Mouse (Mus musculus): Measurements from ENCODE around the gene Sirt6. TPM values are rescaled to one million over a fixed set of nuclear protein-coding genes. Genes with fewer than 3 reads are reported as not detected.

The Sirt6 gene
- polyA plus RNA-seq, 1 experiment from 2014 or later, result 57.6 TPM

- Histone ChIP-seq H3K27ac (replicated peaks) (no peak overlapping the region), H3K36me3 (peaks cover 11% of the 10 kb centered on the region), H3K9ac (no peak overlapping the region), H3K27me3 (peaks cover 88% of the 10 kb centered on the region), H3K4me3 (no peak overlapping the region), H3K4me1 (replicated peaks) (peaks cover 36% of the 10 kb centered on the region), H3K9me3 (no peaks in the 10 kb centered on the region), H3K4me2 (no peak overlapping the region)
- WGBS, result 48% methylated on average over 6 of the region's 6 CpGs
- no peak for ATAC-seq (ENCODE audit: low read depth)
Observed at GRCm38 (mm10) chr10:81583347-81583746, 44.2 kb downstream of the Sirt6 start.

- Histone ChIP-seq H3K4me3 (no peak overlapping the region), H3K9ac (0 out of 2 replicates have a peak overlapping the region, but pooled peaks have one; percentile 43), H3K27ac (replicated peaks) (no peak overlapping the region), H3K9me3 (no peaks in the 10 kb centered on the region), H3K36me3 (no peaks in the 10 kb centered on the region), H3K4me1 (replicated peaks) (peaks cover 45% of the 10 kb centered on the region), H3K4me2 (no peak overlapping the region), H3K27me3 (peaks cover 89% of the 10 kb centered on the region)
- no peak for ATAC-seq (ENCODE audit: low read depth)
- WGBS, result 55% methylated on average over 24 of the region's 25 CpGs
Observed at GRCm38 (mm10) chr10:81580441-81581070, 47.0 kb downstream of the Sirt6 start.

- H3K4me3 ChIP-seq, result no peak overlapping the region
- no peak for ATAC-seq (ENCODE audit: low read depth)
- H3K4me1 ChIP-seq (replicated peaks), result peaks cover 50% of the 10 kb centered on the region
- H3K27ac ChIP-seq (replicated peaks), result no peak overlapping the region
- H3K9me3 ChIP-seq, result no peaks in the 10 kb centered on the region
- peaks cover 85% of the 10 kb centered on the region for H3K27me3 ChIP-seq
- WGBS, result 63% methylated on average over 4 of the region's 4 CpGs
- H3K4me2 ChIP-seq, result no peak overlapping the region
- no peak overlapping the region for H3K9ac ChIP-seq
- H3K36me3 ChIP-seq, result no peaks in the 10 kb centered on the region
Observed at GRCm38 (mm10) chr10:81579967-81580366, 47.6 kb downstream of the Sirt6 start.

GRCm38 (mm10) chr10:81575695-81576094 lies 51.9 kb downstream of the Sirt6 start:
- peak overlapping the region; percentile 83 for H3K9ac ChIP-seq
- H3K4me1 ChIP-seq (replicated peaks), result peaks cover 59% of the 10 kb centered on the region
- no peak for ATAC-seq (ENCODE audit: low read depth)
- peak overlapping the region; percentile 74 for H3K4me2 ChIP-seq
- H3K4me3 ChIP-seq, result peak overlapping the region; percentile 59
- no peaks in the 10 kb centered on the region for H3K9me3 ChIP-seq
- H3K27me3 ChIP-seq, result peaks cover 82% of the 10 kb centered on the region
- peak overlapping the region; percentile 52; the same call in 1 of the 2 replicates for H3K27ac ChIP-seq (replicated peaks)
- no peaks in the 10 kb centered on the region for H3K36me3 ChIP-seq
- WGBS, result 1% methylated on average over 6 of the region's 6 CpGs

GRCm38 (mm10) chr10:81575208-81575631 lies 52.4 kb downstream of the Sirt6 start:
- peaks cover 59% of the 10 kb centered on the region for H3K4me1 ChIP-seq (replicated peaks)
- no peak for ATAC-seq (ENCODE audit: low read depth)
- H3K9me3 ChIP-seq, result no peaks in the 10 kb centered on the region
- under 1% methylated on average over 27 of the region's 30 CpGs for WGBS
- H3K27ac ChIP-seq (replicated peaks), result peak overlapping the region; percentile 52; the same call in 1 of the 2 replicates
- peak overlapping the region; percentile 59 for H3K4me3 ChIP-seq
- no peaks in the 10 kb centered on the region for H3K36me3 ChIP-seq
- H3K9ac ChIP-seq, result peak overlapping the region; percentile 83
- H3K27me3 ChIP-seq, result peaks cover 77% of the 10 kb centered on the region
- H3K4me2 ChIP-seq, result peak overlapping the region; percentile 74

GRCm38 (mm10) chr10:81574081-81575056 lies 53.2 kb downstream of the Sirt6 start, which contains the start of gene Tle2:
TSS of gene Tle2 (plus strand) at chr10:81574561.
- peak within 1 kb of the TSS; percentile 74 for H3K4me2 ChIP-seq
- peak within 1 kb of the TSS; percentile 59 for H3K4me3 ChIP-seq
- H3K27ac ChIP-seq (replicated peaks), result peak within 1 kb of the TSS; percentile 52; the same call in 1 of the 2 replicates
- no peak for ATAC-seq (ENCODE audit: low read depth)
- peaks cover 61% of the 10 kb centered on the region for H3K4me1 ChIP-seq (replicated peaks)
- no peaks in the 10 kb centered on the region for H3K36me3 ChIP-seq
- peak within 1 kb of the TSS; percentile 83 for H3K9ac ChIP-seq
- WGBS, result 25% methylated on average over 10 of the region's 10 CpGs
- H3K9me3 ChIP-seq, result no peaks in the 10 kb centered on the region
- peaks cover 72% of the 10 kb centered on the region for H3K27me3 ChIP-seq

GRCm38 (mm10) chr10:81572975-81573374 lies 54.6 kb downstream of the Sirt6 start:
- Histone ChIP-seq H3K4me1 (replicated peaks) (peaks cover 75% of the 10 kb centered on the region), H3K4me2 (0 out of 2 replicates have a peak overlapping the region, but pooled peaks have one; percentile 75), H3K9ac (no peak overlapping the region), H3K9me3 (no peaks in the 10 kb centered on the region), H3K4me3 (no peak overlapping the region), H3K27ac (replicated peaks) (no peak overlapping the region), H3K27me3 (peaks cover 61% of the 10 kb centered on the region), H3K36me3 (no peaks in the 10 kb centered on the region)
- WGBS, result 7% methylated on average over 9 of the region's 9 CpGs
- no peak for ATAC-seq (ENCODE audit: low read depth)

- Histone ChIP-seq H3K27me3 (peaks cover 59% of the 10 kb centered on the region), H3K36me3 (0 out of 2 replicates have a peak, but pooled peaks cover under 1% of the 10 kb centered on the region), H3K4me1 (replicated peaks) (peaks cover 79% of the 10 kb centered on the region), H3K9me3 (no peaks in the 10 kb centered on the region), H3K9ac (peak overlapping the region; percentile 50; the same call in 1 of the 2 replicates), H3K4me2 (peak overlapping the region; percentile 75), H3K27ac (replicated peaks) (peak overlapping the region; percentile 65), H3K4me3 (peak overlapping the region; percentile 18)
- 5% methylated on average over 9 of the region's 9 CpGs for WGBS
- ATAC-seq (ENCODE audit: low read depth), result peak; percentile 2; the same call in 1 of the 2 replicates
Observed at GRCm38 (mm10) chr10:81572133-81572671, 55.4 kb downstream of the Sirt6 start.

Other genes with a start within 250 kb of the Sirt6 start
- 105 and 112 TPM in 2 replicates for gene Fzr1, start 249.3 kb downstream of the Sirt6 start, polyA plus RNA-seq (2015; fragmentation: Nextera tagmentation; extraction: Ambion mirVana)
- 72.2 and 75.2 TPM in 2 replicates for gene Dohh, start 243.4 kb downstream of the Sirt6 start, polyA plus RNA-seq (2015; fragmentation: Nextera tagmentation; extraction: Ambion mirVana)
- 5.2 and 8.2 TPM in 2 replicates for gene Gm48551, start 243.3 kb downstream of the Sirt6 start, polyA plus RNA-seq (2015; fragmentation: Nextera tagmentation; extraction: Ambion mirVana)
- 1.3 and 2.5 TPM in 2 replicates for gene Gm48552, start 238.8 kb downstream of the Sirt6 start, polyA plus RNA-seq (2015; fragmentation: Nextera tagmentation; extraction: Ambion mirVana)
- 1.8 and 3.1 TPM in 2 replicates for gene Smim24, start 234.7 kb downstream of the Sirt6 start, polyA plus RNA-seq (2015; fragmentation: Nextera tagmentation; extraction: Ambion mirVana)
- gene Nfic, start 172.2 kb downstream of the Sirt6 start, polyA plus RNA-seq (2015; fragmentation: Nextera tagmentation; extraction: Ambion mirVana), result 27.1 and 27.9 TPM in 2 replicates
- gene Celf5, start 145.1 kb downstream of the Sirt6 start, polyA plus RNA-seq (2015; fragmentation: Nextera tagmentation; extraction: Ambion mirVana), result 52.7 and 56.1 TPM in 2 replicates
- gene Ncln, start 131.4 kb downstream of the Sirt6 start, polyA plus RNA-seq (2015; fragmentation: Nextera tagmentation; extraction: Ambion mirVana), result 68.7 and 68.8 TPM in 2 replicates
- gene S1pr4, start 127.7 kb downstream of the Sirt6 start, polyA plus RNA-seq (2015; fragmentation: Nextera tagmentation; extraction: Ambion mirVana), result 0.36 and 0.64 TPM in 2 replicates
- gene Gna15, start 103.6 kb downstream of the Sirt6 start, polyA plus RNA-seq (2015; fragmentation: Nextera tagmentation; extraction: Ambion mirVana), result 1.3 and 1.9 TPM in 2 replicates
- gene Gna11, start 82.6 kb downstream of the Sirt6 start, polyA plus RNA-seq (2015; fragmentation: Nextera tagmentation; extraction: Ambion mirVana), result 78.8 and 81.6 TPM in 2 replicates
- gene Aes, start 68.3 kb downstream of the Sirt6 start, polyA plus RNA-seq (2015; fragmentation: Nextera tagmentation; extraction: Ambion mirVana), result 572 and 635 TPM in 2 replicates
- 31.1 and 32.9 TPM in 2 replicates for gene Tle2, start 53.2 kb downstream of the Sirt6 start, polyA plus RNA-seq (2015; fragmentation: Nextera tagmentation; extraction: Ambion mirVana)
- gene Tle6, start 26.7 kb downstream of the Sirt6 start, polyA plus RNA-seq (2015; fragmentation: Nextera tagmentation; extraction: Ambion mirVana), result 4.9 and 6.2 TPM in 2 replicates
- gene BC025920, start 21.5 kb downstream of the Sirt6 start, polyA plus RNA-seq (2015; fragmentation: Nextera tagmentation; extraction: Ambion mirVana), result 2.5 and 3.3 TPM in 2 replicates
- 10.6 and 11.8 TPM in 2 replicates for gene Ankrd24, start 743 bp upstream of the Sirt6 start, polyA plus RNA-seq (2015; fragmentation: Nextera tagmentation; extraction: Ambion mirVana)
- 6.6 and 9.2 TPM in 2 replicates for gene Gm10778, start 21.3 kb upstream of the Sirt6 start, polyA plus RNA-seq (2015; fragmentation: Nextera tagmentation; extraction: Ambion mirVana)
- gene Zfp433, start 77.0 kb upstream of the Sirt6 start, polyA plus RNA-seq (2015; fragmentation: Nextera tagmentation; extraction: Ambion mirVana), result 19.7 and 25.6 TPM in 2 replicates
- 16.3 and 16.6 TPM in 2 replicates for gene Gm3055, start 143.4 kb upstream of the Sirt6 start, polyA plus RNA-seq (2015; fragmentation: Nextera tagmentation; extraction: Ambion mirVana)
- gene Gm4767, start 184.4 kb upstream of the Sirt6 start, polyA plus RNA-seq (2015; fragmentation: Nextera tagmentation; extraction: Ambion mirVana), result 3.1 and 4.6 TPM in 2 replicates
- 14.2 and 16.0 TPM in 2 replicates for gene Gm32687, start 236.1 kb upstream of the Sirt6 start, polyA plus RNA-seq (2015; fragmentation: Nextera tagmentation; extraction: Ambion mirVana)